Mouse (Mus musculus): ENCODE results near the gene Gfod1. TPM values are rescaled to one million over a fixed set of nuclear protein-coding genes. Genes with fewer than 3 reads are reported as not detected.
A peak's percentile ranks its signal among the peaks of the same experiment; 100 is the strongest.

The Gfod1 gene
- polyA plus RNA-seq, 1 experiment from 2014 or later = 1.3 TPM

GRCm38 (mm10) chr13:43171020-43171710 is 132.8 kb downstream of the Gfod1 start, which contains the start of gene Tbc1d7:
Gene Tbc1d7, minus strand, starts transcription at chr13:43171501.
- Histone ChIP-seq H3K9ac (ENCODE audit: low read length) (peak within 1 kb of the TSS; percentile 93), H3K4me1 (ENCODE audit: control insufficient read depth in 2 of 2, insufficient read depth in 2 of 2, low read length in 2 of 2) (peaks cover 6 to 18% of the 10 kb centered on the region in 2 experiments), H3K9me3 (ENCODE audit: control insufficient read depth, low read length) (no peaks in the 10 kb centered on the region), H3K4me3 (ENCODE audit: control insufficient read depth in 1 of 2, insufficient read depth in 1 of 2, low read depth in 1 of 2, low read length in 2 of 2) (peak within 1 kb of the TSS; percentile 81 to 86), H3K36me3 (ENCODE audit: control insufficient read depth, insufficient read depth, low read length) (peaks cover 27% of the 10 kb centered on the region), H3K27ac (replicated peaks in 1 of 2; ENCODE audit: control insufficient read depth in 1 of 2, insufficient read depth in 1 of 2, low read depth in 2 of 2, low read length in 2 of 2) (peak within 1 kb of the TSS; percentile 74 to 87), H3K4me2 (ENCODE audit: low read length) (peak within 1 kb of the TSS; percentile 81), H3K27me3 (ENCODE audit: control insufficient read depth, insufficient read depth, low read length) (no peaks in the 10 kb centered on the region)
- under 1% methylated on average over 48 of the region's 48 CpGs for WGBS
- ATAC-seq (ENCODE audit: insufficient number of reproducible peaks, insufficient read depth, low FRiP score, low read depth) = peak; percentile 94

- WGBS = 77% methylated on average over 9 of the region's 9 CpGs
- peaks cover 59% of the 10 kb centered on the region for H3K36me3 ChIP-seq (ENCODE audit: control insufficient read depth, insufficient read depth, low read length)
- no peak for ATAC-seq (ENCODE audit: insufficient number of reproducible peaks, insufficient read depth, low FRiP score, low read depth)
- no peaks in the 10 kb centered on the region for H3K9me3 ChIP-seq (ENCODE audit: control insufficient read depth, low read length)
- H3K4me3 ChIP-seq (ENCODE audit: control insufficient read depth in 1 of 2, insufficient read depth in 1 of 2, low read depth in 1 of 2, low read length in 2 of 2) = no peak overlapping the region
- no peak overlapping the region for H3K4me2 ChIP-seq (ENCODE audit: low read length)
- H3K4me1 ChIP-seq (ENCODE audit: control insufficient read depth in 2 of 2, insufficient read depth in 2 of 2, low read length in 2 of 2) = peaks cover 6 to 13% of the 10 kb centered on the region in 2 experiments
- no peak overlapping the region for H3K9ac ChIP-seq (ENCODE audit: low read length)
- no peak overlapping the region for H3K27ac ChIP-seq (replicated peaks in 1 of 2; ENCODE audit: control insufficient read depth in 1 of 2, insufficient read depth in 1 of 2, low read depth in 2 of 2, low read length in 2 of 2)
- no peaks in the 10 kb centered on the region for H3K27me3 ChIP-seq (ENCODE audit: control insufficient read depth, insufficient read depth, low read length)
These were observed 136.3 kb downstream of the Gfod1 start for GRCm38 (mm10) chr13:43167721-43168120.

GRCm38 (mm10) chr13:43159429-43159828 is 144.5 kb downstream of the Gfod1 start:
- Histone ChIP-seq H3K36me3 (ENCODE audit: control insufficient read depth, insufficient read depth, low read length) (peaks cover 53% of the 10 kb centered on the region), H3K27me3 (ENCODE audit: control insufficient read depth, insufficient read depth, low read length) (no peaks in the 10 kb centered on the region), H3K4me1 (ENCODE audit: control insufficient read depth in 2 of 2, insufficient read depth in 2 of 2, low read length in 2 of 2) (peaks cover 9 to 21% of the 10 kb centered on the region in 2 experiments; a peak in 3 of 4 replicates), H3K27ac (replicated peaks in 1 of 2; ENCODE audit: control insufficient read depth in 1 of 2, insufficient read depth in 1 of 2, low read depth in 2 of 2, low read length in 2 of 2) (peak overlapping the region; percentile 61 to 64), H3K4me2 (ENCODE audit: low read length) (no peak overlapping the region), H3K4me3 (ENCODE audit: control insufficient read depth in 1 of 2, insufficient read depth in 1 of 2, low read depth in 1 of 2, low read length in 2 of 2) (no peak overlapping the region; a peak in 1 of 4 replicates), H3K9me3 (ENCODE audit: control insufficient read depth, low read length) (no peaks in the 10 kb centered on the region), H3K9ac (ENCODE audit: low read length) (no peak overlapping the region)
- ATAC-seq (ENCODE audit: insufficient number of reproducible peaks, insufficient read depth, low FRiP score, low read depth) = no peak
- WGBS = 35% methylated on average over 3 of the region's 3 CpGs

GRCm38 (mm10) chr13:43158281-43158680 is 145.7 kb downstream of the Gfod1 start:
- Histone ChIP-seq H3K36me3 (ENCODE audit: control insufficient read depth, insufficient read depth, low read length) (peaks cover 53% of the 10 kb centered on the region), H3K27me3 (ENCODE audit: control insufficient read depth, insufficient read depth, low read length) (no peaks in the 10 kb centered on the region), H3K4me3 (ENCODE audit: control insufficient read depth in 1 of 2, insufficient read depth in 1 of 2, low read depth in 1 of 2, low read length in 2 of 2) (no peak overlapping the region; a peak in 1 of 4 replicates), H3K27ac (replicated peaks in 1 of 2; ENCODE audit: control insufficient read depth in 1 of 2, insufficient read depth in 1 of 2, low read depth in 2 of 2, low read length in 2 of 2) (peak overlapping the region in 1 of 2 experiments; percentile 46; a peak in 2 of 4 replicates), H3K9ac (ENCODE audit: low read length) (peak overlapping the region; percentile 16; the same call in 1 of the 2 replicates), H3K4me1 (ENCODE audit: control insufficient read depth in 2 of 2, insufficient read depth in 2 of 2, low read length in 2 of 2) (peaks cover 9 to 21% of the 10 kb centered on the region in 2 experiments; a peak in 3 of 4 replicates), H3K9me3 (ENCODE audit: control insufficient read depth, low read length) (no peaks in the 10 kb centered on the region), H3K4me2 (ENCODE audit: low read length) (peak overlapping the region; percentile 34)
- 74% methylated on average over 5 of the region's 5 CpGs for WGBS
- ATAC-seq (ENCODE audit: insufficient number of reproducible peaks, insufficient read depth, low FRiP score, low read depth) = no peak

- H3K9ac ChIP-seq (ENCODE audit: low read length) = peak overlapping the region; percentile 11; the same call in 1 of the 2 replicates
- H3K4me1 ChIP-seq (ENCODE audit: control insufficient read depth in 2 of 2, insufficient read depth in 2 of 2, low read length in 2 of 2) = peaks cover 9 to 21% of the 10 kb centered on the region in 2 experiments; a peak in 3 of 4 replicates
- no peaks in the 10 kb centered on the region for H3K27me3 ChIP-seq (ENCODE audit: control insufficient read depth, insufficient read depth, low read length)
- no peak overlapping the region; the same call in 1 of the 2 replicates for H3K4me2 ChIP-seq (ENCODE audit: low read length)
- ATAC-seq (ENCODE audit: insufficient number of reproducible peaks, insufficient read depth, low FRiP score, low read depth) = no peak
- WGBS = 35% methylated on average over 5 of the region's 5 CpGs
- H3K36me3 ChIP-seq (ENCODE audit: control insufficient read depth, insufficient read depth, low read length) = peaks cover 53% of the 10 kb centered on the region
- no peak overlapping the region for H3K4me3 ChIP-seq (ENCODE audit: control insufficient read depth in 1 of 2, insufficient read depth in 1 of 2, low read depth in 1 of 2, low read length in 2 of 2)
- no peaks in the 10 kb centered on the region for H3K9me3 ChIP-seq (ENCODE audit: control insufficient read depth, low read length)
- peak overlapping the region; percentile 10 to 49; a peak in 1 of 4 replicates for H3K27ac ChIP-seq (replicated peaks in 1 of 2; ENCODE audit: control insufficient read depth in 1 of 2, insufficient read depth in 1 of 2, low read depth in 2 of 2, low read length in 2 of 2)
These were observed 146.6 kb downstream of the Gfod1 start for GRCm38 (mm10) chr13:43157370-43157769.

GRCm38 (mm10) chr13:43152005-43152520 is 151.9 kb downstream of the Gfod1 start:
- WGBS = 70% methylated on average over 14 of the region's 14 CpGs
- Histone ChIP-seq H3K27ac (replicated peaks in 1 of 2; ENCODE audit: control insufficient read depth in 1 of 2, insufficient read depth in 1 of 2, low read depth in 2 of 2, low read length in 2 of 2) (no peak overlapping the region; a peak in 1 of 4 replicates), H3K4me1 (ENCODE audit: control insufficient read depth in 2 of 2, insufficient read depth in 2 of 2, low read length in 2 of 2) (peaks cover 5 to 12% of the 10 kb centered on the region in 2 experiments; a peak in 3 of 4 replicates), H3K36me3 (ENCODE audit: control insufficient read depth, insufficient read depth, low read length) (peaks cover 58% of the 10 kb centered on the region), H3K4me3 (ENCODE audit: control insufficient read depth in 1 of 2, insufficient read depth in 1 of 2, low read depth in 1 of 2, low read length in 2 of 2) (no peak overlapping the region), H3K9ac (ENCODE audit: low read length) (no peak overlapping the region), H3K27me3 (ENCODE audit: control insufficient read depth, insufficient read depth, low read length) (no peaks in the 10 kb centered on the region), H3K4me2 (ENCODE audit: low read length) (no peak overlapping the region), H3K9me3 (ENCODE audit: control insufficient read depth, low read length) (no peaks in the 10 kb centered on the region)
- no peak for ATAC-seq (ENCODE audit: insufficient number of reproducible peaks, insufficient read depth, low FRiP score, low read depth)

GRCm38 (mm10) chr13:43149661-43150060 is 154.3 kb downstream of the Gfod1 start:
- peaks cover 5 to 19% of the 10 kb centered on the region in 2 experiments; a peak in 3 of 4 replicates for H3K4me1 ChIP-seq (ENCODE audit: control insufficient read depth in 2 of 2, insufficient read depth in 2 of 2, low read length in 2 of 2)
- H3K27me3 ChIP-seq (ENCODE audit: control insufficient read depth, insufficient read depth, low read length) = no peaks in the 10 kb centered on the region
- H3K27ac ChIP-seq (replicated peaks in 1 of 2; ENCODE audit: control insufficient read depth in 1 of 2, insufficient read depth in 1 of 2, low read depth in 2 of 2, low read length in 2 of 2) = 0 out of 4 replicates have a peak overlapping the region, but pooled peaks of 1 of the 2 experiments have one; percentile 37
- H3K4me2 ChIP-seq (ENCODE audit: low read length) = no peak overlapping the region
- no peak for ATAC-seq (ENCODE audit: insufficient number of reproducible peaks, insufficient read depth, low FRiP score, low read depth)
- no peaks in the 10 kb centered on the region for H3K9me3 ChIP-seq (ENCODE audit: control insufficient read depth, low read length)
- H3K9ac ChIP-seq (ENCODE audit: low read length) = no peak overlapping the region
- H3K4me3 ChIP-seq (ENCODE audit: control insufficient read depth in 1 of 2, insufficient read depth in 1 of 2, low read depth in 1 of 2, low read length in 2 of 2) = no peak overlapping the region
- WGBS = 72% methylated on average over 3 of the region's 3 CpGs
- peaks cover 43% of the 10 kb centered on the region for H3K36me3 ChIP-seq (ENCODE audit: control insufficient read depth, insufficient read depth, low read length)

All from heart, embryonic 14.5 days (tissue).